Comparison of ENCODE assay signal across 25 mouse cellular contexts in genomic region chr16:33776766-33777529, GRCm38 (mm10). TPM values are rescaled to one million over a fixed set of nuclear protein-coding genes. Genes with fewer than 3 reads are reported as not detected.
DNase-seq lines count a peak whose midpoint lies in the region; ATAC-seq and TF ChIP-seq lines count a peak whose summit lies in the region.
"Had no signal": no experiment of that assay in that cellular context is flagged by ENCODE, and none has a peak within 500 bp of the region (broad histone marks: within the 10 kb centered on the region; RNA-seq: fewer than 3 reads in every experiment).

No protein-coding gene starts in this region.

- no peak overlapping the region for H3K9ac ChIP-seq in liver, postnatal 0 days (replicated peaks)
- no peak overlapping the region for H3K9ac ChIP-seq in liver, embryonic 11.5 days (ENCODE audit: low read depth, low read length)
- H3K9ac ChIP-seq: heart, embryonic 15.5 days; liver, embryonic 15.5 days; midbrain, embryonic 15.5 days had no signal

- TF ChIP-seq EP300 in liver, postnatal 0 days (IDR thresholded peaks at IDR 0.05; ENCODE audit: low read depth), result peak; percentile 55; the same call in 1 of the 2 replicates

- H3K27me3 ChIP-seq in liver, postnatal 0 days (ENCODE audit: insufficient read depth, low read length), result no peaks in the 10 kb centered on the region
- H3K27me3 ChIP-seq in liver, embryonic 11.5 days (replicated peaks; ENCODE audit: control insufficient read depth, insufficient read depth, low read length), result no peaks in the 10 kb centered on the region
- H3K27me3 ChIP-seq in C2C12 (ENCODE audit: control insufficient read depth, insufficient read depth, insufficient read length), result no peaks in the 10 kb centered on the region
- H3K27me3 ChIP-seq in cerebellum, adult 2 months (ENCODE audit: control insufficient read depth, insufficient read depth, low read length), result no peaks in the 10 kb centered on the region
- H3K27me3 ChIP-seq: heart, embryonic 15.5 days; liver, embryonic 15.5 days; midbrain, embryonic 15.5 days; Patski had no signal

- no peak for ATAC-seq in liver, postnatal 0 days
- ATAC-seq in liver, embryonic 11.5 days (replicated peaks; ENCODE audit: low FRiP score), result no peak
- ATAC-seq in granulocyte monocyte progenitor cell, adult 5-6 weeks (replicated peaks; ENCODE audit: poor library complexity, severe bottlenecking), result peak; percentile 75
- peak; percentile 56 for ATAC-seq in megakaryocyte progenitor cell, adult 5-6 weeks (replicated peaks; ENCODE audit: poor library complexity)
- ATAC-seq in megakaryocyte-erythroid progenitor cell, adult 5-6 weeks (replicated peaks; ENCODE audit: low FRiP score, low TSS enrichment, poor library complexity, severe bottlenecking), result no peak
- ATAC-seq: hindbrain, postnatal 0 days; midbrain, embryonic 15.5 days; Patski had no signal

- no peak overlapping the region for H3K4me3 ChIP-seq in liver, postnatal 0 days (ENCODE audit: low read depth, low read length)
- H3K4me3 ChIP-seq in liver, embryonic 11.5 days (ENCODE audit: low read depth, low read length), result no peak overlapping the region
- no peak overlapping the region for H3K4me3 ChIP-seq in C2C12 (ENCODE audit: insufficient read depth, poor library complexity, severe bottlenecking)
- no peak overlapping the region for H3K4me3 ChIP-seq in cerebellum, adult 2 months (replicated peaks; ENCODE audit: insufficient read depth, low read depth, low read length)
- H3K4me3 ChIP-seq: heart, adult 2 months; heart, embryonic 15.5 days; liver, embryonic 15.5 days; midbrain, embryonic 15.5 days had no signal

- no peaks in the 10 kb centered on the region for H3K36me3 ChIP-seq in liver, postnatal 0 days (replicated peaks; ENCODE audit: insufficient read depth, low read length)
- no peaks in the 10 kb centered on the region for H3K36me3 ChIP-seq in liver, embryonic 11.5 days (ENCODE audit: control insufficient read depth, insufficient read depth, low read length)
- H3K36me3 ChIP-seq in C2C12 (ENCODE audit: control insufficient read depth, insufficient read depth), result no peaks in the 10 kb centered on the region
- H3K36me3 ChIP-seq: heart, embryonic 15.5 days; liver, embryonic 15.5 days; midbrain, embryonic 15.5 days had no signal

- DNase-seq in liver, postnatal 0 days, result no peak
- DNase-seq in liver, embryonic 11.5 days (ENCODE audit: low spot score), result no peak
- DNase-seq in layer of hippocampus, postnatal 10 days (ENCODE audit: low spot score in 2 of 2), result no peak
- no peak for DNase-seq in cerebellum, adult 2 months
- DNase-seq: adrenal gland, postnatal 25 days; cerebellum, adult 11 months; cerebellum, postnatal 14 days; embryo, embryonic 11 days; gastrocnemius, postnatal 14 days; heart, adult 2 months; kidney, adult 9 months; kidney, postnatal 4 days; right cerebral cortex, postnatal 14 days had no signal

- no peak overlapping the region for H3K4me2 ChIP-seq in liver, postnatal 0 days (ENCODE audit: low read depth, low read length)
- no peak overlapping the region for H3K4me2 ChIP-seq in liver, embryonic 11.5 days
- H3K4me2 ChIP-seq: heart, embryonic 15.5 days; liver, embryonic 15.5 days; midbrain, embryonic 15.5 days had no signal

- no peaks in the 10 kb centered on the region for H3K79me2 ChIP-seq in C2C12 (ENCODE audit: control insufficient read depth, insufficient read depth)

- no peaks in the 10 kb centered on the region for H3K79me3 ChIP-seq in C2C12 (ENCODE audit: low read depth)

- no peak for TF ChIP-seq CTCF in liver, postnatal 0 days (IDR thresholded peaks at IDR 0.05; ENCODE audit: low read depth)
- TF ChIP-seq CTCF in C2C12 (IDR thresholded peaks at IDR 0.05; ENCODE audit: control insufficient read depth, insufficient read depth, insufficient read length), result no peak
- TF ChIP-seq CTCF in cerebellum, adult 2 months (IDR thresholded peaks at IDR 0.05; ENCODE audit: borderline replicate concordance, insufficient read depth, low read depth, low read length), result no peak

- no peak for TF ChIP-seq POLR2A in cerebellum, adult 2 months (IDR thresholded peaks at IDR 0.05; ENCODE audit: borderline replicate concordance, insufficient read depth, low read length)

- no peak overlapping the region for H3ac ChIP-seq in C2C12 (ENCODE audit: control insufficient read depth, insufficient read length, low read depth)

- no peaks in the 10 kb centered on the region for H3K9me3 ChIP-seq in liver, postnatal 0 days (ENCODE audit: low read length)
- no peaks in the 10 kb centered on the region for H3K9me3 ChIP-seq in liver, embryonic 11.5 days (ENCODE audit: control insufficient read depth, low read length)
- H3K9me3 ChIP-seq: heart, embryonic 15.5 days; liver, embryonic 15.5 days; midbrain, embryonic 15.5 days had no signal

- 37% methylated on average over 7 of the region's 7 CpGs for WGBS in liver, postnatal 0 days (ENCODE audit: insufficient replicate concordance)
- WGBS in liver, embryonic 11.5 days, result 62% methylated on average over 7 of the region's 7 CpGs
- 83% methylated on average over 7 of the region's 7 CpGs for WGBS in cerebellum, adult 2 months

- H3K27ac ChIP-seq in liver, postnatal 0 days (ENCODE audit: low read depth), result no peak overlapping the region
- H3K27ac ChIP-seq in liver, embryonic 11.5 days (ENCODE audit: low read depth, low read length), result no peak overlapping the region
- H3K27ac ChIP-seq in cerebellum, adult 2 months (ENCODE audit: insufficient read depth, low read length), result no peak overlapping the region
- H3K27ac ChIP-seq: heart, adult 2 months; heart, embryonic 15.5 days; hindbrain, postnatal 0 days; liver, embryonic 15.5 days; macrophage; midbrain, embryonic 15.5 days had no signal

- H3K4me1 ChIP-seq in liver, postnatal 0 days (ENCODE audit: insufficient read depth), result peaks cover 12% of the 10 kb centered on the region
- H3K4me1 ChIP-seq in liver, embryonic 11.5 days (replicated peaks; ENCODE audit: control insufficient read depth, insufficient read depth, low read length), result peaks cover 19% of the 10 kb centered on the region
- no peaks in the 10 kb centered on the region; the same call in 1 of the 2 replicates for H3K4me1 ChIP-seq in cerebellum, adult 2 months (ENCODE audit: control insufficient read depth, insufficient read depth, low read length)
- H3K4me1 ChIP-seq: midbrain, embryonic 15.5 days had no signal

TF ChIP-seq in C2C12, 6 proteins besides CTCF, POLR2A, EP300 and RAD21:
- TF ChIP-seq MAX (IDR thresholded peaks at IDR 0.05) (no peak), MYOD1 (IDR thresholded peaks at IDR 0.05; ENCODE audit: control insufficient read depth, insufficient read length, low read depth) (no peak), MYOG (IDR thresholded peaks at IDR 0.05; ENCODE audit: control insufficient read depth, extremely low read depth, insufficient read length) (no peak), USF1 (IDR thresholded peaks at IDR 0.05; ENCODE audit: low read depth) (no peak), FOSL1 (IDR thresholded peaks at IDR 0.05; ENCODE audit: insufficient read depth, low read length, poor library complexity, severe bottlenecking) (no peak), CEBPB (IDR thresholded peaks at IDR 0.05; ENCODE audit: low read depth) (peak; percentile 80)

RNA-seq across cellular contexts. Expression of gene Muc13, which starts 16.9 kb away (rescaled TPM):
- 1.2 TPM in 2 replicates for polyA plus RNA-seq in liver, postnatal 0 days (2015; fragmentation: Nextera tagmentation; extraction: Ambion mirVana)
- polyA plus RNA-seq in liver, embryonic 11.5 days (2014; fragmentation: Nextera tagmentation; extraction: Ambion mirVana), result 10.1 and 10.4 TPM in 2 replicates
- polyA plus RNA-seq in C2C12 (2012; fragmentation: generic; extraction: Trizol), result 0.02 TPM
- total RNA-seq in granulocyte monocyte progenitor cell, adult 5-6 weeks (2014; fragmentation: Nextera tagmentation), result 41.1 and 69.5 TPM in 2 replicates
- 53.2 and 60.5 TPM in 2 replicates for total RNA-seq in granulocyte monocyte progenitor cell, adult 5-6 weeks (2017)
- 52.3 and 76.8 TPM in 2 replicates for total RNA-seq in megakaryocyte progenitor cell, adult 5-6 weeks (2015)
- 41.4 and 61.6 TPM in 2 replicates for total RNA-seq in megakaryocyte progenitor cell, adult 5-6 weeks (2017)
- total RNA-seq in layer of hippocampus, postnatal 10 days (2021), result under 1 TPM in 1 of 2 experiments, not detected in 1; 0.11 TPM
- total RNA-seq in megakaryocyte-erythroid progenitor cell, adult 5-6 weeks (2014; fragmentation: Nextera tagmentation), result 55.5 and 80.6 TPM in 2 replicates
- total RNA-seq in megakaryocyte-erythroid progenitor cell, adult 5-6 weeks (2017), result 66.2 and 172 TPM in 2 replicates
- 0.06 and 0.11 TPM in 2 replicates for polyA plus RNA-seq in cerebellum, adult 2 months (2012; rRNA removed)
- total RNA-seq: adrenal gland, postnatal 25 days; gastrocnemius, postnatal 14 days; heart, adult 2 months; hindbrain, postnatal 0 days; layer of hippocampus, postnatal 14 days had no signal
- polyA plus RNA-seq: embryonic facial prominence, embryonic 14.5 days; Patski had no signal

RNA-seq across cellular contexts. Expression of gene Itgb5, which starts 52.5 kb away (rescaled TPM):
- polyA plus RNA-seq in liver, postnatal 0 days (2015; fragmentation: Nextera tagmentation; extraction: Ambion mirVana), result 16.1 and 19.2 TPM in 2 replicates
- 24.8 and 25.0 TPM in 2 replicates for polyA plus RNA-seq in liver, embryonic 11.5 days (2014; fragmentation: Nextera tagmentation; extraction: Ambion mirVana)
- polyA plus RNA-seq in C2C12 (2012; fragmentation: generic; extraction: Trizol), result 46.0 TPM
- total RNA-seq in granulocyte monocyte progenitor cell, adult 5-6 weeks (2014; fragmentation: Nextera tagmentation), result 8.1 and 19.6 TPM in 2 replicates
- total RNA-seq in granulocyte monocyte progenitor cell, adult 5-6 weeks (2017), result 9.2 and 13.4 TPM in 2 replicates
- total RNA-seq in megakaryocyte progenitor cell, adult 5-6 weeks (2015), result 4.4 and 8.1 TPM in 2 replicates
- total RNA-seq in megakaryocyte progenitor cell, adult 5-6 weeks (2017), result 5.5 and 8.5 TPM in 2 replicates
- total RNA-seq in layer of hippocampus, postnatal 10 days (2021), result 10 to 100 TPM; 33.7 to 37.6 TPM
- not detected in 2 replicates for total RNA-seq in megakaryocyte-erythroid progenitor cell, adult 5-6 weeks (2014; fragmentation: Nextera tagmentation)
- total RNA-seq in megakaryocyte-erythroid progenitor cell, adult 5-6 weeks (2017), result 0.47 and 0.53 TPM in 2 replicates
- 59.0 and 66.8 TPM in 2 replicates for polyA plus RNA-seq in cerebellum, adult 2 months (2012; rRNA removed)

Comparison
In these comparisons a context has a peak if more than half of its experiments do, and no peak if none do; other contexts are left out.
1. ATAC-seq: peak in granulocyte monocyte progenitor cell, adult 5-6 weeks (single experiment) and megakaryocyte progenitor cell, adult 5-6 weeks (single experiment); none in liver, postnatal 0 days (single experiment), liver, embryonic 11.5 days (single experiment) and megakaryocyte-erythroid progenitor cell, adult 5-6 weeks (single experiment).
2. RNA of gene Muc13, which starts 16.9 kb away (total RNA-seq): 41.4 to 76.8 TPM in megakaryocyte progenitor cell, adult 5-6 weeks, 55.5 to 172 TPM in megakaryocyte-erythroid progenitor cell, adult 5-6 weeks and 41.1 to 69.5 TPM in granulocyte monocyte progenitor cell, adult 5-6 weeks; 0.11 TPM in layer of hippocampus, postnatal 10 days; every median in the first group is over 10 times any median in the second.